Mouse (Mus musculus) NIH3T3 (cell line): ENCODE data around the gene Pgghg.
A peak's percentile ranks its signal among the peaks of the same experiment; 100 is the strongest.

Experiments
- DNase-seq: peaks from one replicate; pipeline ENCODE4 v3.0.0-alpha.2; 2012; ENCODE audit warnings: low read depth

Gene Pgghg

DNA sequence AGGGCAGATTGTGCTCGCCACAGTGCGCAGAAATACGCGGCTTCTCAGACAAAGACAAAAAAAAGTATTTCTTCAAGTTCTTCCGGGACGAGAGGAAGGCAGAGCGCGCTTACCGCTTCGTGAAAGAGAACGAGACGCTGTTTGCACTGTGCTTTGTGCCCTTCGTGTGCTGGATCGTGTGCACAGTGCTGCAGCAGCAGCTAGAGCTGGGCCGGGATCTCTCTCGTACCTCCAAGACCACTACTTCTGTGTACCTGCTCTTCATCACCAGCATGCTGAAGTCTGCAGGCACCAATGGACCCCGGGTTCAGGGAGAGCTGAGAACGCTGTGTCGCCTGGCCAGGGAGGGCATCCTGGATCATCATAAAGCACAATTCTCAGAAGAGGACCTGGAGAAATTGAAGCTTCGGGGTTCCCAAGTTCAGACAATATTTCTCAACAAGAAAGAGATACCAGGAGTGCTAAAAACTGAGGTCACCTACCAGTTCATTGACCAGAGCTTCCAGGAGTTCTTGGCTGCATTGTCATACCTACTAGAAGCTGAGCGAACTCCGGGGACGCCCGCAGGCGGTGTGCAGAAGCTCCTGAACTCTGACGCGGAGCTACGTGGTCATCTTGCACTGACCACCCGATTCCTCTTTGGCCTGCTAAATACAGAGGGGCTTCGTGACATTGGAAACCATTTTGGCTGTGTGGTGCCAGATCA, 18.0 kb upstream of the Pgghg start:
- DNase-seq = no peak

DNA sequence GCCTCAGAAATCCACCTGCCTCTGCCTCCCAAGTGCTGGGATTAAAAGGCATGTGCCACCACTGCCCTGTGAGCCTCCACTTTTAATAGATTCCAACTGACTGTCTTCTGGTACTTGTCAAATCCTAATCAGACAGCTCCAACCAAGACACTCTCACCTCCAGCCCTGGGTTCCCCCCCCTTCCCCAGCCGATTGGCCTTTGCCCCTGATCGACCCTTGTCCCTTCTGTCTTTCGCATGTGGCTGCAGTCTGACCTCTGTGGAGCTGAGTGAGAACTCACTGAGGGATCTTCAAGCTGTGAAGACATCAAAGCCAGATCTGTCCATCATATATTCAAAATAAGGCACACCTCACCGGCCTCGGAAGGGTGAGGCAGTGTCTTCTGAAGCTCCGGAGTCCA, 14.0 kb upstream of the Pgghg start:
- no peak for DNase-seq

- DNase-seq = peak; percentile 30
Observed at GRCm38 (mm10) chr7:140938436-140938835, 2.8 kb upstream of the Pgghg start.

DNA sequence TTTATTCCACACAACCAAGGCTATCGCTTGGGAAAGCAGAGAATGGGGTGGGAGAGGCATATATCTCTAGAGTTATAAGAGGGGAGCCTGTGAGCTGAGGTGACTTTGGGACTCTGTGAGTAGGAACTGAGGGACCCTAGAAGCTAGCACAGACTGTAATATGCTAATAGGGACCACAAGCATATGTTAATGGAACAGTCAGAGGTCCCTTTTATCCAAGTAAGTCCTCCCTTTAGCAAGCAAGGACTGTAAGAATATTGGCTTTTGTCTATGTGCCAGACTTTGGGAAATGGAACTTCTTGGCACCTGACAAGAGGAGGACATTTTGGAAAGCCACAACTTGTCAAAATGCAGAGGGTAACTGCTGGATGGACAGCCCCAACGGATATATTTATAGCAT, 2.3 kb upstream of the Pgghg start:
- peak; percentile 20 for DNase-seq

DNA sequence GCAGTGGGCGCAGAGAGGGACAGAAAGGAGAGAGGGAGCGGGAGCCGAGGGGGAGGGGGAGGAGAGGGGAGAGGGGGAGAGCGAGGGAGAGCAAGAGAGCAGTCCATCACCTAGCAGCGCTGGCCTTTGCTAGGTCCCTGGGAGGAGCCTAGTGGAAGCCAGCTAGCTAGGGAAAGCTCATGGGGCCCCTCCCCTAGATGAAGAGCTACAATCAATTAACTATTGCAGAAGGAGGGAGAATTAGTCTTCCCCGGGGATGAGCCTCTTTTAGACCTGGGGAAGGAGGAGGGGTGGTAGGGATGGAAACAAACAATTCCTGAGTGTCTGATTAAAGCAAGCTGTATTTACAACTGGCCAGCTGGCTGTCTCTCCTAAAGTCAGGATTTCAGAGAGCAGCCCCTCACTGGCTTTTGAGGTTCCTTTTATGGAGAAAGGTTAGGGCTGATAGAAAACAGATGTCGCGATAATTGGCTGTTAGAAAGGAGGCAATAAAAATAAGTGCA, 1.5 kb upstream of the Pgghg start:
- DNase-seq = peak; percentile 73

GRCm38 (mm10) chr7:140942341-140942740, 1.1 kb downstream of the Pgghg start:
- peak; percentile 62 for DNase-seq

GRCm38 (mm10) chr7:140942811-140943210, 1.6 kb downstream of the Pgghg start:
- DNase-seq = no peak

DNA sequence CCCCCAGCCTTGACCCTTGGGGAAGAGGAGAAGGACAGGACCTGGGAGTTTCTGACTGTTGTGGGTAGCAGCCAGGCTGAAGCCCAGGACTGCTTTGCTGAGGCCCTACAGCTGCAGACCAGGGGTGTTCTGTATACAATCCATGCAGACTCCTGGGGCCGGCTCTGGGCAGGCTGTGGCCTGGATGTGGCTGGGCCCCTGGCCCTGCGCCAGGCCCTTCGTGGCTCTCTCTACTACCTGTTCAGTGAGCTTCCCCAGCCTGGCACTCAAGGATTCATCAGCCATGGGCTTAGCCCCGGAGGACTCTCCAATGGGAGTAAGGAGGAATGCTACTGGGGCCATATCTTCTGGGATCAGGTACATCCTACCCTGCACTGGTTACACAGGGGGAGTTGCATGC, 2.2 kb downstream of the Pgghg start:
- DNase-seq = no peak

- no peak for DNase-seq
Observed at GRCm38 (mm10) chr7:140944236-140944635, 3.0 kb downstream of the Pgghg start.

- DNase-seq = no peak
Observed at GRCm38 (mm10) chr7:140945247-140945646, 4.1 kb downstream of the Pgghg start.

GRCm38 (mm10) chr7:140946311-140946710, 5.1 kb downstream of the Pgghg start:
- no peak for DNase-seq

DNA sequence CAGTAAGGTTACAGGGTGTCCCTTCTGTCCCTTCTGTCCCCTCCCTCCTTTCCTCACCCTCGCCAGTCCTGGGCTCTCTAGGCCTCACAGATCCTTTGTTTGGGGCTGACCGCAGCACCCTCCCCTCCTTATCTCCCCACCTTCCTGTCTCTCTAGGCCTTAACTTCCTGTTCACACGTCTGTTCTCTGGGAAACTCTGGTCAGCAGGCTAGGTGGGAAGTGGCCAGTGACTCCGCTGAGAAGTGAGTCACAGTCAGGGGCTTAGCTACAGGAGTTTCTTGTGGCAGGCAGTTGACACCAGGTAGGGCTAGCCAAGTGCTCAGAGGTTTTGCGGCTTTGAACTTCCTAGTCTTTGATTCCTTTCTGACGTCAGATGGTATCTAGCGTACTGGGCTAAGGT, 5.8 kb downstream of the Pgghg start:
- no peak for DNase-seq

- no peak for DNase-seq
Observed at GRCm38 (mm10) chr7:140948161-140948560, 7.0 kb downstream of the Pgghg start.

GRCm38 (mm10) chr7:140949255-140949654, 8.1 kb downstream of the Pgghg start:
- no peak for DNase-seq

- DNase-seq = no peak
Observed at GRCm38 (mm10) chr7:140949824-140950530, 8.8 kb downstream of the Pgghg start, which contains the start of gene Ifitm5. TSS of gene Ifitm5 (minus strand) at chr7:140950291.

DNA sequence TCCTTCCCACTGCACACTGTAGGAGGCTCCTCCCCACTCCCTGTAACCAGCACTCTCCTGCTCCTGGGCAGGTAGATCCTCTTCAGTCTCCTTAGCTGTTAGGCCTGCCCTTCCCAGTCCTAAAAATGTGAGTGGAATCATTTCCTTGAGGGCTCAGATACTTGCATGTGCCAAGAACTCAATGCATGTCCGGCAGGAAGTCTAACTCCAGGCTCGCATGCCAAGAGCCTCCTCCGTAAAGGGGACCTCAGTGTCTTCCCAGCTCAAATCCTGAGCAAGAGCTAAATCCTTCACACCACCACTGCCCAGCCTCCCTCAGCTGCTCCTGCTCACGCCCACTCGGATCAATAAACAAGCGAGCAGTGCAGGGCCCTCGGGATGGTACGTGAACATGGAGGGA, 9.9 kb downstream of the Pgghg start:
- DNase-seq = no peak

GRCm38 (mm10) chr7:140951765-140952164, 10.6 kb downstream of the Pgghg start:
- DNase-seq = no peak

- no peak for DNase-seq
Observed at GRCm38 (mm10) chr7:140952441-140952840, 11.2 kb downstream of the Pgghg start.

- no peak for DNase-seq
Observed at GRCm38 (mm10) chr7:140953133-140953532, 11.9 kb downstream of the Pgghg start.

DNA sequence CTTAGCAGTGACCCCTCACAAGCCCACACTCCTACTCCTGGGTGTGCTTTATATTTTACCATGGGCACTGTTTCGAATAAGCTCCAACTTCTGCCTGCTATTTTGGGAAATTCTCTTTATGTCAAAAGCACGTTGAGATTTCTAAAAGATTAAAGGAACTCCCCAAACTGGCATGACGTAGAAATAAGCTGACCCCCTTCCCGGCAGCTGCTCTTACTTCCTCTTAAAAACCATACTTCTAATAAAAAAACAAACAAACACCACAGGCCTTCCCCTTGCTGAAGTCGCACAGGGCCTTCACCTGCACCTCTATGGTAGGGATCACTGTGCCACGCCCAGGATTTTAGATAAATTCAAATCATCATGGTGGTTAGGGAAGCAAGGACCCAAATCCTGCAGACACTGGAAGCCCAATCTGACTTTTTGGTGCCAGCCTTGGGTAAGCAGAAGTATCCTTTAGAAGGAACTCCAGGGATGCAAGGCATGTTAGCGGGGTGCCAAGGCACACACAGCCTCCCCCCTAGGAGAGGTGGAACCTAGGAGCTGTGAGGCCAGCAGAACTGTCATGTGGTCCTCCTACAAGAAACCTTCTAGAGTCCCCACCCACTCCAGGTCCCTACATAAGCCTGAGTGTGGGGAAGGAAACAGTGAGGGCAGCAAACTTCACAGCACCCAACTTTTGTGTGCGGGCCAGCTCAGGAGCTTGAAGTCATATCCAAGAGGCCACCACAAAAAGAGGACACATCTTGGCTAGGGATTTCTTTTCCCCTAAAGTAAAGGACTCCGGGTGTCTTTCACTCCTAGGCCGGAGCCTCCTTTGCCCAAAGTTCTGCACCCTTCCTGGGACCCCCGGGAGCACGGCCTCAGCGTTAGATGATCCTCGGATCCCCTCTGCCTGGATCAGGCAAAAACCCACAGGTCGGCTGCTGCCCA, 12.9 kb downstream of the Pgghg start:
- DNase-seq = peak; percentile 45

DNA sequence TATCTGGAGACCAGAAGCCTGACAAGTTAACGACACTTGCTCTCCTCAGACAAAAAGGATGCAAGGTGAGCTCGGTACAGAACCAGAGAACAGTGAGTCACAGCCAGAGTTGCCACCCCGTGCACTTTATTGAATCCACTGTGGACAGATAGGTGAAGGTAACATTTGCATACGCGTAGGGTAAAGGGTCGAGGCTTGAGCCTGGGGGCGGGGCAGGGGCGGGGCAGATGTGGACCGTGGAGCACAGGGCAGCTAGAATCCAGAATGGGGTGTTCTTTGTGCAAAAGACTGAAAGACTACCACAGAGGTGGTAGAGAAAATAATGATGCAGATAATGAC, 13.5 kb downstream of the Pgghg start:
- DNase-seq = peak; percentile 51

GRCm38 (mm10) chr7:140955342-140955741, 14.2 kb downstream of the Pgghg start:
- DNase-seq = peak; percentile 71
